Mouse (Mus musculus): ENCODE measurements around the gene Olfr603.
"Not testable (repeated sequence)": the region's sequence is repeated elsewhere in the genome, so short reads cannot be mapped to it uniquely, and the experiment has no call there.

Gene Olfr603

DNA sequence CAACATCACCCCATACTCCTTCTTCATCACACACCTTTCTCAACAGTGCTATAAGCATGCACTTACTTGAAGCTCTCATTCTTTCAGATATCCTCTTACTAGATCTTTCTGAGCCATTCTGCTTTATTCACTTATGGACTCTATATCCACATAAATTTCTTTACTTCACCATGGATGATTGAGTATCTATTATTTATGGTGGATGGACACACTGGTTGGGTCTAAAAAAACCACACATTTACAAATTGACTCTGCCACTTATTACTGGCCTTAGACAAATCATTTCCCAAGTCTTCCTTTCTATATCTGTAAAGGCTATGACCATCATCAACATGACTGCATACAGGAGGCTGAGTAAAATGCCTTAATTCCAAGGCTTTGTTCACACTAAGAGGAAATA, at the start of gene Olfr603:
TSS of gene Olfr603 (minus strand) at position 101 of the 400 bp plus-strand sequence.
- no peak for DNase-seq

DNA sequence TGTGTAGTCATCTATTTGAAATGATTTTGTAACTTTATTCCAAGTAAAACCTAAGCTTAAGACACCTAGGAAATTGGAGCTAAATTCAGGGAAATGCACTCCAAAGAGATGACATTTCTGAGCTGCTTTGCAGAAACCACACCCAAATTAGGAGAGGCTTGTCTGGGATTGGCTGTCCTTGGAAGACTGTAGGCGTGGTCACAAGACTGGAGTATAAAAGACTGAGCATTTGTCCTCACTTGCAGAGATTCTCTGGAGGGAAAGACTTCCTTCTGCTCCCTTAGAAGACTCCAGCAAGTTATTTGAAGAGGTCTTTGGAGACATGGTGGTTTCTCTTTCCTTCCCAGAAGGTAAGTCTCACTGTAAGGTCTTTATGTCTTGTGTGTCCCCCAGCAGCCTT, 28.8 kb upstream of the Olfr603 start, which contains the start of gene Usp17lc:
TSS of gene Usp17lc (plus strand) at position 301 of the 400 bp plus-strand sequence.
- not testable (repeated sequence) for DNase-seq

DNA sequence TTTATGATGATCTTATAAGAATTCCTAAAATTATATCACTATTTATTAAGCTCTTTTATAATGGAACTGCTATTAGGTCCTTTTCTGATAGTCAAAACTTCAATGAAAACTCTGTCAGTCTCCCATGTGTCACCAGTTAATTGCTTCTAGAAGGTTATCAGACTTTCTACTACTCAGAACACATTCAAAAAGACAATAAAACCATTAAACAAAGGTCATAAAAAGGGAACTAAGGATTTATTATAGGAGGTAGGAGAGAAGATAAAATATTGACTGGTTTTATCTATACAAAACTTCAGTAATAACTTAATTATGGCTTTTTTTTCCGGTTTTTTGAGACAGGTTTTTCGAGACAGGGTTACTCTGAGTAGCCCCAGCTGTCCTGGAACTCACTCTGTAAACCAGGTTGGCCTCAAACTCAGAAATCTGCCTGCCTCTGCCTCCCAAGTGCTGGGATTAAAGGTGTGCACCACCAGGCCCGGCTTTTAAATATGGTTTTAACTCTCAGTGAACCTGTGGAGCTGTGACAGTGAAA, 20.6 kb upstream of the Olfr603 start:
- not testable (repeated sequence) for DNase-seq

DNA sequence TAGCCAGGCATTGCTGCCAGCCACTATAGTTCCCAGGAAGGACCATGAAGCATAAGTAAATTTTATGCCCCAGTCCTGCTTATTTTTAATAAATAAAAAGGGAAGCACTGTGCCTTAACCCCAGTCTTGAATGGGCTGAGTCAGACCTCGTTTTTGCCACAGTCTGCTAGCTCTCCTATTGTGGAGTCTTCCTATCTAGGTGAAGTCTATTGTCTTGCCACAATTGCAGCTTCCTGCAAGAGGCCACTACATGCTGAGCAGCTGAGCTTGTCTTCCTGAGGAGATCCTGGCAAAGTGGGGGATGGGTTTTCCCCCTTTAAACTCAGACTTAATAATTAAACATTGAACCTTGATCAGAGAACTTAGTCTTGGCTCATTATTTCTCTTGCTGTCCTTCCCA, 13.0 kb upstream of the Olfr603 start:
- DNase-seq = no peak

DNA sequence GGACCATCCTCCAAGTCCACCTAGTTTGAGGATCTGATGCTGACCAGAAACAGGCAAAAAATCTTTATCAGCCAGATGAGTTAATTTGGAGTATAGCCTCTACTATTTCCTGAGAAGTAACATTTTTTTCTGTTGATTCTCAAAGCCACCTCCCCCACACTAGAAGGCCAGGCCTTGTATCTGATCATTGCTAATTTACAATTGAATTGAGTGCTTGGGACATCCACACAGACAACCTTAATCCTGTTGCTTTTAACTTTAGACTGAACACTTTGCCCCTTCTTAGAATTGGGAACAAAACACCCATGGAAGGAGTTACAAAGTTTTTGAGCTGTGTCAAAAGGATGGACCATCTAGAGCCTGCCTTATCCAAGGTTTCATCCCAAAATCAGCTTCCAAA, 11.8 kb upstream of the Olfr603 start:
- no peak for DNase-seq

DNA sequence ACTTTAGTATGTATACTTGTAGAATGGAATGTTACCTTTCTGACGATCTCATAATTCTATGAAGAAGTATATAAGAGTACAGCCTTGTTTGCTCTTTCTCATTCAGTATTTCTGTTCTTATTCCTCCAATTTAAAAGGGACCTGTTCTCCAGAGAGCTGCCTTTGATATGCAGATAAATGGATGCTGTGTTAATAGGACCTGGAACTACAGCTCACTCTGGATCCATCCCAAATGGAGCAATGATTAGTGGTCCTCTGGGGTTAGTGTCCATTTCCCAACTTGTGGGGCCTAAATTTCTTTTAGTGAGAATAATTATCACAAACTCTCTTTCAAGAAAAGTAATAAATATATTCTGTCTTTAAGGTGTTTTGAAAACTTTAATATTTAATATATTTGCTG, 23.4 kb downstream of the Olfr603 start, which contains the start of gene Olfr601:
TSS of gene Olfr601 (minus strand) at position 101 of the 400 bp plus-strand sequence.
- no peak for DNase-seq

DNA sequence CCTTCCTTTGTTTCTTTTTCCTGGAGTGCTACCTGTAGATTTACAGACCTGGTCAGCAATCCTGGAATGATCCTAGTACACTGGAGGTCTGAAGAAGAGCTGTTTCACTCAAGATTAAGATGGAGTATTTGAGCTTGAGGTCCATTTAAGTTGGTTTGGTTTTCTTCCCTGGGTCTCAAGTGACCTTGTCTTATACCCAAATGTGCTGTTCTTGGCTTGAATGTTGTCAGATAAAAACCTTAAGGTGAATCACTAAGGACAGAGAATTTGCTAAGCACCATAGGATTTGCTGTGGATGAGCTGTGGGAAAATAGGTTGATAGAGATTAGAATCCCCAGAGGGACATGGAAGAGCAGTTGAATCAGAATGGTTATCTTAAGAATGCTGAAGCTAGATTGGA, 36.4 kb downstream of the Olfr603 start, which contains the start of gene Olfr600:
TSS of gene Olfr600 (minus strand) at position 101 of the 400 bp plus-strand sequence.
- DNase-seq = no peak

DNA sequence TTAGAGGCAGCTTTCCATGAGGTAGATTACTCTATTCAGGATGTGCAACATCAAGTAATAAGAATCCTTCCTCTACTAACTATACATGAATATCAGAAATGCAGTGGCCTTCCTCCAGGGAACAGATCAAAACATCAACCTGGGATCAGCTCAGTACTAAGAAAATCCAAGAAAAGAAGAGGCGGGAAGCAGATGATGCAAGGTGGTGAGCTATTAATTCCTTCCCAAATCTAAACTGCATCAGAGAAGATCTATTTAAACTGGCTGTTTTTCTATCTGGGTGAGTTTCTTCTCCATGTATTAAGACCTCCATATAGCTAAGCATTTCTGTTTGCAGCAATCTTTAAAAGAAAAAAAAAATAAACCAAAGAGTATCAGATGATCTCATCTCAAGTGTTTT, 50.4 kb downstream of the Olfr603 start, which contains the start of gene Olfr599:
TSS of gene Olfr599 (plus strand) at position 301 of the 400 bp plus-strand sequence.
- no peak for DNase-seq

Measured in embryo, embryonic 11 days (tissue).